Mouse (Mus musculus) gastrocnemius, adult 8-10 months (tissue): Measurements from ENCODE around the gene Ntf5. TPM values are rescaled to one million over a fixed set of nuclear protein-coding genes. Genes with fewer than 3 reads are reported as not detected.
A peak's percentile ranks its signal among the peaks of the same experiment; 100 is the strongest.
"Not testable (repeated sequence)": the region's sequence is repeated elsewhere in the genome, so short reads cannot be mapped to it uniquely, and the experiment has no call there.

Experiments used
- DNase-seq, 2 experiments: peaks; one replicate each; pipeline ENCODE4 v3.0.0; 2022; ENCODE audit warnings: low spot score in 2 of 2
- microRNA-seq: library from miRNA; unstranded; fragments of <30 nt; microRNA quantifications from one replicate; pipeline ENCODE4 v1.2.0, GENCODE M21; 2022
- total RNA-seq, 4 experiments: library from RNA; stranded (reverse); gene quantifications; 2 replicates each; pipeline ENCODE4 v1.2.4; 2022

The Ntf5 gene
- total RNA-seq, 4 experiments from 2014 or later, result 3.7 to 4.9 (median 4.3) TPM

GRCm38 (mm10) chr7:45461781-45462180 lies 48.3 kb downstream of the Ntf5 start:
- no peak for DNase-seq

- DNase-seq, result no peak
These were observed 48.8 kb downstream of the Ntf5 start for GRCm38 (mm10) chr7:45462325-45462724.

- not testable (repeated sequence) for DNase-seq
These were observed 49.4 kb downstream of the Ntf5 start for GRCm38 (mm10) chr7:45462868-45463267.

DNA sequence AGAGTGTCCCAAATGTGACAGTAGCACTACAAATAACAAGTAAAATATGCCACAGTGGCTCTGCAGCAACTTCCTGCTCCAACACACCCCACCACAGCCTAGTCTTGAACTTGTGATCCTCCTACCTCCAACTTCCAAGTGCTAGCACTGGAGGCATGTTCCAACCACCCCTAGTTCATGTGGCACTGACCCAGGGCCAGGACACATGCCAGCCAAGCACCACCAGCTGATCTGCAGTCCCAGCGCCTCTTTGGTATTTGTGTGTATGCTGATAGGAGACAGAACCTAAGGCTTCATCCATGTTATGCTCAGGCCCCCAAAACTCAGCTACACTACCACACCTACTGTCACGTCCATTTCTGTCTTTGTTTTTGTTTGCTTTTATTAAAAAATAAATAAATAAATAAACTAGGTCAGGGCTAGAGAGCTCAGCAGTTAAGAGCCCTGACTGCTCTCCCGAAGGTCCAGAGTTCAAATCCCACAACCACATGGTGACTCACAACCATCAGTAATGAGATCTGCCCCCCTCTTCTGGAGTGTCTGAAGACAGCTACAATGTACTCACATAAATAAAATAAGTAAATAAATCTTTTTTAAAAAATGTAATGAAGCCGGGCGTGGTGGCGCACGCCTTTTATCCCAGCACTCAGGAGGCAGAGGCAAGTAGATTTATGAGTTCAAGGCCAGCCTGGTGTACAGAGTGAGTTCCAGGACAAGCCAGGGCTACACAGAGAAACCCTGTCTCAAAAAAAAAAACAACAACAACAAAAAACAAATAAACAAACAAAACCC lies 50.7 kb downstream of the Ntf5 start:
- no peak for DNase-seq

DNA sequence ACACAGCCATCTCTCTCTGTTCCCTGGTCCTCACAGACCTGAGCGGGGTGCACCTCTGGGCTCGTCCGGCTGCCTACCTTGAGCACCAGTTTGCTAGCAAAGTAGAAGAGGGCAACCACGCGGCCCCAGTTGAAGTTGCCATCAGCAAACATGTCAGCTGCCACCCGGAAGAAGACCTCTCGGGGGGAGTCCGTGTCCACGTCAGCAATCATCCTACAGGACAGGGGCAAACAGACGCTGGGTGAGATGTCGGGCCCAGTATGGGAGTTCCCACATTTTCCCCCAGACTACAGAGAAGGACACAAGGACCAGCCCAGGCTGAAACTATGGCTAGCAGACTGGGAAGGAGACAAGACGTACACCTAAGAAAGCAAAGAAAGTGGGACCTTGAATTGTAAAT lies 51.6 kb downstream of the Ntf5 start:
- DNase-seq, result no peak

- no peak for DNase-seq
These were observed 52.1 kb downstream of the Ntf5 start for GRCm38 (mm10) chr7:45465549-45465948.

DNA sequence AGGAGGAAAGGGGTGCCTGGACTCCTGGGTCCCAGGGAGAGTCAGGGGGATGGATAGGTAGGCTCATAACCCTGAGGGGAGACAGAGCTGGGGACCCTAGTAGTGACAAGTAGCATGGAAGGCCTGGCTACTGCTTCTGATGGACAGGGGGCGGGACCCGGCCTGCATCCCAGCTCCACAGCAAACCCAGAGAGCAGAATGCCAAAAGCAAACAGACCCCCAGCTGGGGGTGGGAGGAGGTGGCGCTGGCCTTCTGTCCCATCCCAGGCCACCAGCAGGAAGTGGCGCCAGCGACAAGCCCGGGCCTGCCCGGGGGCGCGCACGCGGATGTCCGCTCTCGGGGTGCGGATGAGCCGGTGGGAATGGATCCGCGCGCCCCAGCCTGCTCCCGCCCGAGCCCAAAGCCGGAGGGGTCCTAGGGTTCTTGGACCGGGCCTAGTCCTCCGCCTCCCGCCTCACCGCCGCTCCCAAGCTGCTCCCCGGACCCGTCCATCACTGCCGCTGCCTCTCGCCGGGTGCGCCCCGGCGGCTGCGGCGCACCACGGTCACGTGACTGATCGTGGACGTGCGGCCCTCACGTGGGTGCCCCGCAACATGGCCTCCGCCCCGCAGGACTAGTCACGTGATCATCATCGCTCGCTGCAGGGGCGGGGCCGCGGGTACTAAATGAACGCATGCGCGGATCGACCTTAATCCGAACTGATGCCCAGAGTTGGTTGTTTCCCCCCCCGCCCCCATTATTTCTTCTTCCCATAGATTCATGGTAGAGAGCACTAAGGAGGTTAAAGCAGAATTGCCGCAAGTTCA lies 53.0 kb downstream of the Ntf5 start, which contains the start of gene Bax:
Gene Bax, minus strand, starts transcription at position 616 of the 807 bp plus-strand sequence.
- DNase-seq, result peak; percentile 94 to 95

Small RNA genes within 50 kb of the gene (microRNA-seq; reads per million reads assigned to microRNA genes)
- gene Gm22133, result not detected

Other genes starting within 250 kb of the Ntf5 start
- gene Slc17a7, start 249.7 kb upstream of the Ntf5 start, total RNA-seq, result under 1 TPM; 0.21 to 0.39 (median 0.31) TPM
- gene Gfy, start 234.1 kb upstream of the Ntf5 start, total RNA-seq, result not detected
- gene Pth2, start 232.7 kb upstream of the Ntf5 start, total RNA-seq, result not detected
- gene Ccdc155, start 208.8 kb upstream of the Ntf5 start, total RNA-seq, result under 1 TPM in 1 of 4 experiments, not detected in 3; 0.25 TPM
- not detected for gene Dkkl1, start 201.5 kb upstream of the Ntf5 start, total RNA-seq
- gene Tead2, start 197.9 kb upstream of the Ntf5 start, total RNA-seq, result 1 to 10 TPM in 3 of 4 experiments, under 1 TPM in 1; 0.77 to 3.1 (median 1.7) TPM
- 1 to 10 TPM in 3 of 4 experiments, under 1 TPM in 1; 0.15 to 2.0 (median 1.2) TPM for gene Cd37, start 174.6 kb upstream of the Ntf5 start, total RNA-seq
- gene Slc6a16, start 172.6 kb upstream of the Ntf5 start, total RNA-seq, result not detected
- gene Slc6a21, start 136.2 kb upstream of the Ntf5 start, total RNA-seq, result not detected
- gene Trpm4, start 79.9 kb upstream of the Ntf5 start, total RNA-seq, result 10 to 100 TPM; 30.7 to 35.6 (median 32.0) TPM
- gene Hrc, start 78.4 kb upstream of the Ntf5 start, total RNA-seq, result 100 to 1,000 TPM; 700 to 858 (median 833) TPM
- under 1 TPM in 3 of 4 experiments, not detected in 1; 0.07 to 0.24 (median 0.09) TPM for gene Ppfia3, start 46.7 kb upstream of the Ntf5 start, total RNA-seq
- not detected for gene Lin7b, start 43.1 kb upstream of the Ntf5 start, total RNA-seq
- gene Snrnp70, start 18.0 kb upstream of the Ntf5 start, total RNA-seq, result 10 to 100 TPM; 45.4 to 74.5 (median 59.9) TPM
- 10 to 100 TPM; 78.8 to 94.6 (median 88.3) TPM for gene Kcna7, start 8.0 kb upstream of the Ntf5 start, total RNA-seq
- gene Lhb, start 7.1 kb downstream of the Ntf5 start, total RNA-seq, result under 1 TPM in 2 of 4 experiments, not detected in 2; 0.46 to 0.61 TPM
- 100 to 1,000 TPM; 265 to 308 (median 299) TPM for gene Gys1, start 21.1 kb downstream of the Ntf5 start, total RNA-seq
- 10 to 100 TPM; 22.4 to 28.6 (median 24.0) TPM for gene Ruvbl2, start 24.4 kb downstream of the Ntf5 start, total RNA-seq
- gene Ftl1, start 46.2 kb downstream of the Ntf5 start, total RNA-seq, result 100 to 1,000 TPM in 3 of 4 experiments, 10 to 100 TPM in 1; 83.2 to 132 (median 121) TPM
- gene Bax, start 53.2 kb downstream of the Ntf5 start, total RNA-seq, result 10 to 100 TPM; 14.5 to 17.8 (median 15.3) TPM
- not detected for gene Tulp2, start 68.2 kb downstream of the Ntf5 start, total RNA-seq
- gene Gm45808, start 73.1 kb downstream of the Ntf5 start, total RNA-seq, result 10 to 100 TPM in 3 of 4 experiments, 1 to 10 TPM in 1; 9.7 to 19.4 (median 11.8) TPM
- 10 to 100 TPM; 22.2 to 29.9 (median 27.6) TPM for gene Dhdh, start 75.1 kb downstream of the Ntf5 start, total RNA-seq
- gene Nucb1, start 96.7 kb downstream of the Ntf5 start, total RNA-seq, result 10 to 100 TPM; 51.1 to 66.1 (median 56.8) TPM
- gene Ppp1r15a, start 112.6 kb downstream of the Ntf5 start, total RNA-seq, result 10 to 100 TPM; 19.6 to 34.3 (median 29.4) TPM
- gene Plekha4, start 112.6 kb downstream of the Ntf5 start, total RNA-seq, result 1 to 10 TPM; 1.4 to 5.4 (median 4.6) TPM
- 1 to 10 TPM in 1 of 4 experiments, under 1 TPM in 2, not detected in 1; 0.52 to 2.8 (median 0.56) TPM for gene Hsd17b14, start 141.2 kb downstream of the Ntf5 start, total RNA-seq
- 100 to 1,000 TPM in 1 of 4 experiments, 10 to 100 TPM in 3; 82.2 to 107 (median 91.8) TPM for gene Bcat2, start 156.5 kb downstream of the Ntf5 start, total RNA-seq
- not detected for gene Fgf21, start 201.8 kb downstream of the Ntf5 start, total RNA-seq
- not detected for gene Fut1, start 203.6 kb downstream of the Ntf5 start, total RNA-seq
- not detected for gene Izumo1, start 208.1 kb downstream of the Ntf5 start, total RNA-seq
- 1 to 10 TPM; 5.1 to 7.0 (median 5.3) TPM for gene Rasip1, start 213.8 kb downstream of the Ntf5 start, total RNA-seq
- gene Mamstr, start 226.3 kb downstream of the Ntf5 start, total RNA-seq, result 10 to 100 TPM; 18.5 to 36.8 (median 28.8) TPM